Mouse (Mus musculus) limb, embryonic 15.5 days (tissue): ENCODE results near the gene Slc2a13. TPM values are rescaled to one million over a fixed set of nuclear protein-coding genes. Genes with fewer than 3 reads are reported as not detected.

Source experiments
- ATAC-seq: fragments of 200-750 bp; cut with Nextera tagmentation; 2 replicates; pipeline ENCODE4 v1.8.0; 2017; ENCODE audit warnings: low read depth, moderate TSS enrichment; ENCODE audit not compliant: insufficient number of reproducible peaks, low FRiP score, low TSS enrichment
- H3K27ac ChIP-seq: fragments of 300-500 bp; sonication (generic); 2 replicates; pipeline ENCODE4 v1.5.1; 2015; ENCODE audit warnings: moderate library complexity, mild to moderate bottlenecking, inconsistent platforms
- H3K27me3 ChIP-seq: fragments of 300-500 bp; sonication (generic); 2 replicates; pipeline ENCODE4 v1.6.1; 2015; ENCODE audit warnings: inconsistent platforms
- H3K36me3 ChIP-seq: fragments of 300-500 bp; sonication (generic); 2 replicates; pipeline ENCODE4 v1.6.1; 2015; ENCODE audit warnings: inconsistent platforms
- H3K4me1 ChIP-seq: fragments of 300-500 bp; sonication (generic); 2 replicates; pipeline ENCODE4 v1.6.1; 2015; ENCODE audit warnings: inconsistent platforms
- H3K4me2 ChIP-seq: fragments of 300-500 bp; sonication (generic); 2 replicates; pipeline ENCODE4 v1.6.1; 2015; ENCODE audit warnings: mild to moderate bottlenecking, inconsistent platforms
- H3K4me3 ChIP-seq: fragments of 300-500 bp; sonication (generic); 2 replicates; pipeline ENCODE4 v1.5.1; 2015; ENCODE audit warnings: mild to moderate bottlenecking, inconsistent platforms
- H3K9ac ChIP-seq: fragments of 300-500 bp; sonication (generic); 2 replicates; pipeline ENCODE4 v1.6.1; 2015; ENCODE audit warnings: inconsistent platforms
- H3K9me3 ChIP-seq: fragments of 300-500 bp; sonication (generic); 2 replicates; pipeline ENCODE4 v1.6.1; 2016; ENCODE audit warnings: inconsistent platforms
- WGBS: fragments of 180-500 bp; shearing (Covaris S2); methylation state at CpG from one replicate; pipeline ENCODE4 v1.1.7; 2015; 5-methylcytosine and 5-hydroxymethylcytosine counted together
- polyA plus RNA-seq: library from polyadenylated mRNA; unstranded; fragments of >200 nt; fragmentation: Nextera tagmentation; extraction: Ambion mirVana; gene quantifications from 2 replicates; pipeline ENCODE4 v1.2.1, GENCODE M21; 2015

Slc2a13 gene
- polyA plus RNA-seq, 1 experiment from 2014 or later: 2.1 TPM

GRCm38 (mm10) chr15:91565025-91565605 lies 7.9 kb downstream of the Slc2a13 start:
- Histone ChIP-seq H3K36me3 (no peaks in the 10 kb centered on the region), H3K4me1 (0 out of 2 replicates have a peak, but pooled peaks cover 1% of the 10 kb centered on the region), H3K4me3 (no peak overlapping the region), H3K9ac (no peak overlapping the region), H3K4me2 (no peak overlapping the region), H3K27me3 (no peaks in the 10 kb centered on the region), H3K9me3 (no peaks in the 10 kb centered on the region), H3K27ac (no peak overlapping the region)
- WGBS: 84% methylated on average over 11 of the region's 11 CpGs
- no peak for ATAC-seq

- Histone ChIP-seq H3K36me3 (no peaks in the 10 kb centered on the region), H3K27ac (no peak overlapping the region), H3K9me3 (no peaks in the 10 kb centered on the region), H3K27me3 (no peaks in the 10 kb centered on the region), H3K4me1 (0 out of 2 replicates have a peak, but pooled peaks cover 5% of the 10 kb centered on the region), H3K9ac (no peak overlapping the region), H3K4me2 (no peak overlapping the region), H3K4me3 (no peak overlapping the region)
- 79% methylated on average over 6 of the region's 6 CpGs for WGBS
- ATAC-seq: no peak
Measured at GRCm38 (mm10) chr15:91561728-91562127, 11.3 kb downstream of the Slc2a13 start.

- Histone ChIP-seq H3K27me3 (no peaks in the 10 kb centered on the region), H3K4me1 (0 out of 2 replicates have a peak, but pooled peaks cover 5% of the 10 kb centered on the region), H3K36me3 (no peaks in the 10 kb centered on the region), H3K4me3 (no peak overlapping the region), H3K4me2 (no peak overlapping the region), H3K9ac (no peak overlapping the region), H3K27ac (no peak overlapping the region), H3K9me3 (no peaks in the 10 kb centered on the region)
- 86% methylated on average over 6 of the region's 6 CpGs for WGBS
- no peak for ATAC-seq
Measured at GRCm38 (mm10) chr15:91555336-91555736, 17.7 kb downstream of the Slc2a13 start.

- Histone ChIP-seq H3K27me3 (no peaks in the 10 kb centered on the region), H3K36me3 (no peaks in the 10 kb centered on the region), H3K4me1 (no peaks in the 10 kb centered on the region), H3K27ac (no peak overlapping the region), H3K4me3 (no peak overlapping the region), H3K4me2 (no peak overlapping the region), H3K9ac (no peak overlapping the region), H3K9me3 (no peaks in the 10 kb centered on the region)
- ATAC-seq: no peak
- WGBS: 47% methylated on average over 12 of the region's 12 CpGs
Measured at GRCm38 (mm10) chr15:91548586-91549268, 24.3 kb downstream of the Slc2a13 start.

- H3K4me3 ChIP-seq: no peak overlapping the region
- no peaks in the 10 kb centered on the region for H3K9me3 ChIP-seq
- no peaks in the 10 kb centered on the region for H3K27me3 ChIP-seq
- H3K4me2 ChIP-seq: no peak overlapping the region
- 76% methylated on average over 4 of the region's 4 CpGs for WGBS
- no peak for ATAC-seq
- H3K4me1 ChIP-seq: no peaks in the 10 kb centered on the region
- H3K36me3 ChIP-seq: no peaks in the 10 kb centered on the region
- no peak overlapping the region for H3K9ac ChIP-seq
- no peak overlapping the region for H3K27ac ChIP-seq
Measured at GRCm38 (mm10) chr15:91544586-91544985, 28.5 kb downstream of the Slc2a13 start.

- no peak overlapping the region for H3K4me3 ChIP-seq
- H3K27me3 ChIP-seq: no peaks in the 10 kb centered on the region
- no peak overlapping the region for H3K4me2 ChIP-seq
- H3K27ac ChIP-seq: no peak overlapping the region
- no peaks in the 10 kb centered on the region for H3K9me3 ChIP-seq
- H3K4me1 ChIP-seq: no peaks in the 10 kb centered on the region
- ATAC-seq: no peak
- H3K36me3 ChIP-seq: no peaks in the 10 kb centered on the region
- no peak overlapping the region for H3K9ac ChIP-seq
Measured at GRCm38 (mm10) chr15:91538439-91538838, 34.6 kb downstream of the Slc2a13 start.

GRCm38 (mm10) chr15:91526876-91527275 lies 46.2 kb downstream of the Slc2a13 start:
- WGBS: 81% methylated on average over 2 of the region's 2 CpGs

GRCm38 (mm10) chr15:91526166-91526565 lies 46.9 kb downstream of the Slc2a13 start:
- H3K9ac ChIP-seq: no peak overlapping the region
- H3K9me3 ChIP-seq: no peaks in the 10 kb centered on the region
- no peak overlapping the region for H3K4me2 ChIP-seq
- H3K27me3 ChIP-seq: no peaks in the 10 kb centered on the region
- no peaks in the 10 kb centered on the region for H3K4me1 ChIP-seq
- H3K27ac ChIP-seq: no peak overlapping the region
- no peak for ATAC-seq
- WGBS: 83% methylated on average over 3 of the region's 3 CpGs
- H3K4me3 ChIP-seq: no peak overlapping the region
- no peaks in the 10 kb centered on the region for H3K36me3 ChIP-seq

More at GRCm38 (mm10) chr15:91526876-91527275, 46.2 kb downstream of the Slc2a13 start:
- Histone ChIP-seq H3K27ac (no peak overlapping the region), H3K4me1 (no peaks in the 10 kb centered on the region), H3K4me2 (no peak overlapping the region), H3K4me3 (no peak overlapping the region), H3K27me3 (no peaks in the 10 kb centered on the region), H3K9ac (no peak overlapping the region), H3K36me3 (no peaks in the 10 kb centered on the region), H3K9me3 (no peaks in the 10 kb centered on the region)
- ATAC-seq: no peak

GRCm38 (mm10) chr15:91524451-91524850 lies 48.6 kb downstream of the Slc2a13 start:
- Histone ChIP-seq H3K9ac (no peak overlapping the region), H3K9me3 (no peaks in the 10 kb centered on the region), H3K27ac (no peak overlapping the region), H3K4me3 (no peak overlapping the region), H3K4me2 (no peak overlapping the region), H3K4me1 (no peaks in the 10 kb centered on the region), H3K27me3 (no peaks in the 10 kb centered on the region), H3K36me3 (no peaks in the 10 kb centered on the region)
- no peak for ATAC-seq
- WGBS: 64% methylated on average over 10 of the region's 10 CpGs

- no peak for ATAC-seq
- H3K9me3 ChIP-seq: no peaks in the 10 kb centered on the region
- peaks cover 6% of the 10 kb centered on the region; the same call in 1 of the 2 replicates for H3K4me1 ChIP-seq
- no peak overlapping the region for H3K4me2 ChIP-seq
- WGBS: 54% methylated on average over 6 of the region's 6 CpGs
- H3K4me3 ChIP-seq: no peak overlapping the region
- no peaks in the 10 kb centered on the region for H3K27me3 ChIP-seq
- no peak overlapping the region for H3K9ac ChIP-seq
- no peaks in the 10 kb centered on the region for H3K36me3 ChIP-seq
- H3K27ac ChIP-seq: no peak overlapping the region
Measured at GRCm38 (mm10) chr15:91503291-91503690, 69.8 kb downstream of the Slc2a13 start.

- Histone ChIP-seq H3K27me3 (no peaks in the 10 kb centered on the region), H3K9ac (no peak overlapping the region), H3K9me3 (no peaks in the 10 kb centered on the region), H3K27ac (no peak overlapping the region), H3K36me3 (no peaks in the 10 kb centered on the region), H3K4me1 (peaks cover 6% of the 10 kb centered on the region; the same call in 1 of the 2 replicates), H3K4me2 (no peak overlapping the region), H3K4me3 (no peak overlapping the region)
- WGBS: 11% methylated on average over 1 of the region's 1 CpGs
- ATAC-seq: no peak
Measured at GRCm38 (mm10) chr15:91502661-91503060, 70.4 kb downstream of the Slc2a13 start.

GRCm38 (mm10) chr15:91502235-91502634 lies 70.8 kb downstream of the Slc2a13 start:
- WGBS: 72% methylated on average over 9 of the region's 9 CpGs
- ATAC-seq: no peak
- no peak overlapping the region for H3K4me3 ChIP-seq

More at GRCm38 (mm10) chr15:91502235-91502634, 70.8 kb downstream of the Slc2a13 start:
- Histone ChIP-seq H3K9ac (no peak overlapping the region), H3K4me2 (no peak overlapping the region), H3K4me1 (peaks cover 6% of the 10 kb centered on the region; the same call in 1 of the 2 replicates), H3K9me3 (no peaks in the 10 kb centered on the region), H3K27ac (no peak overlapping the region), H3K36me3 (no peaks in the 10 kb centered on the region), H3K27me3 (no peaks in the 10 kb centered on the region)
